Mouse (Mus musculus) gastrocnemius, adult 2 months (tissue): ENCODE results near the gene Gpr37l1. TPM values are rescaled to one million over a fixed set of nuclear protein-coding genes. Genes with fewer than 3 reads are reported as not detected.
"Not testable (repeated sequence)": the region's sequence is repeated elsewhere in the genome, so short reads cannot be mapped to it uniquely, and the experiment has no call there.

Experiments used
- DNase-seq: peaks from one replicate; pipeline ENCODE4 v3.0.0; 2022
- H3K27ac ChIP-seq: fragments of 200-600 bp; 2 replicates; pipeline ENCODE4 v1.8.1; 2022; ENCODE audit warnings: mild to moderate bottlenecking
- H3K4me3 ChIP-seq: fragments of 200-600 bp; 2 replicates; pipeline ENCODE4 v1.8.1; 2022; ENCODE audit warnings: mild to moderate bottlenecking, moderate library complexity
- CTCF ChIP-seq: fragments of 200-600 bp; IDR thresholded peaks from 2 replicates; pipeline ENCODE4 v1.8.1; 2022; ENCODE audit warnings: antibody characterized with exemption, mild to moderate bottlenecking, moderate library complexity
- intact Hi-C: fragments of 180-260 bp; cut with DNase I; formaldehyde crosslinking; loops from one replicate; pipeline ENCODE4 v1.15.1; 2025
- total RNA-seq, 2 experiments: library from RNA; stranded (reverse); gene quantifications; 2 replicates each; pipeline ENCODE4 v1.2.3; 2021

The Gpr37l1 gene
- total RNA-seq, 2 experiments from 2014 or later, result 0.38 to 0.56 TPM

- Histone ChIP-seq H3K4me3 (peak overlapping the region; percentile 28), H3K27ac (no peak overlapping the region; the same call in 1 of the 2 replicates)
- peak; percentile 14 for DNase-seq
- TF ChIP-seq CTCF, result no peak
- intact Hi-C loops, result no loop called here
Observed at GRCm38 (mm10) chr1:135132893-135133369, 34.5 kb downstream of the Gpr37l1 start.

GRCm38 (mm10) chr1:135132473-135132872 is 35.0 kb downstream of the Gpr37l1 start, which contains the start of gene Ptpn7:
Gene Ptpn7 (plus strand): TSS chr1:135132700.
- intact Hi-C loops, result no loop called here
- H3K27ac ChIP-seq, result peak within 1 kb of the TSS; percentile 51; the same call in 1 of the 2 replicates
- peak within 1 kb of the TSS; percentile 28 for H3K4me3 ChIP-seq
- peak; percentile 74 for DNase-seq
- TF ChIP-seq CTCF, result peak; percentile 64

- DNase-seq, result peak; percentile 14
- no peak for TF ChIP-seq CTCF
- Histone ChIP-seq H3K27ac (peak overlapping the region; percentile 51; the same call in 1 of the 2 replicates), H3K4me3 (no peak overlapping the region)
- intact Hi-C loops, result no loop called here
Observed at GRCm38 (mm10) chr1:135131560-135131959, 35.9 kb downstream of the Gpr37l1 start.

- peak; percentile 38 for DNase-seq
- Histone ChIP-seq H3K27ac (peak overlapping the region; percentile 51; the same call in 1 of the 2 replicates), H3K4me3 (no peak overlapping the region)
- intact Hi-C loops, result no loop called here
- TF ChIP-seq CTCF, result no peak
Observed at GRCm38 (mm10) chr1:135131034-135131433, 36.4 kb downstream of the Gpr37l1 start.

GRCm38 (mm10) chr1:135130376-135131018 is 37.0 kb downstream of the Gpr37l1 start:
- H3K27ac ChIP-seq, result no peak overlapping the region
- intact Hi-C loops, result no loop called here
- H3K4me3 ChIP-seq, result no peak overlapping the region
- DNase-seq, result peak; percentile 26
- no peak for TF ChIP-seq CTCF

GRCm38 (mm10) chr1:135129543-135130183 is 37.8 kb downstream of the Gpr37l1 start:
- DNase-seq, result no peak
- Histone ChIP-seq H3K4me3 (no peak overlapping the region), H3K27ac (no peak overlapping the region)
- TF ChIP-seq CTCF, result no peak
- intact Hi-C loops, result no loop called here

GRCm38 (mm10) chr1:135128986-135129385 is 38.5 kb downstream of the Gpr37l1 start:
- no peak for TF ChIP-seq CTCF
- H3K4me3 ChIP-seq, result no peak overlapping the region
- H3K27ac ChIP-seq, result no peak overlapping the region
- intact Hi-C loops, result no loop called here
- no peak for DNase-seq

- DNase-seq, result no peak
- TF ChIP-seq CTCF, result no peak
- intact Hi-C loops, result no loop called here
- H3K4me3 ChIP-seq, result no peak overlapping the region
- no peak overlapping the region for H3K27ac ChIP-seq
Observed at GRCm38 (mm10) chr1:135128011-135128441, 39.5 kb downstream of the Gpr37l1 start.

- H3K27ac ChIP-seq, result no peak overlapping the region
Observed at GRCm38 (mm10) chr1:135126443-135127027, 40.9 kb downstream of the Gpr37l1 start.

GRCm38 (mm10) chr1:135125990-135126389 is 41.5 kb downstream of the Gpr37l1 start:
- Histone ChIP-seq H3K4me3 (no peak overlapping the region), H3K27ac (no peak overlapping the region)
- no peak for TF ChIP-seq CTCF
- intact Hi-C loops, result no loop called here
- no peak for DNase-seq

More at GRCm38 (mm10) chr1:135126443-135127027, 40.9 kb downstream of the Gpr37l1 start:
- no peak overlapping the region for H3K4me3 ChIP-seq
- no peak for DNase-seq
- intact Hi-C loops, result no loop called here
- TF ChIP-seq CTCF, result no peak

GRCm38 (mm10) chr1:135124573-135125363 is 42.7 kb downstream of the Gpr37l1 start:
- DNase-seq, result no peak
- no peak for TF ChIP-seq CTCF
- no peak overlapping the region for H3K27ac ChIP-seq
- H3K4me3 ChIP-seq, result no peak overlapping the region
- intact Hi-C loops, result no loop called here

- H3K4me3 ChIP-seq, result no peak overlapping the region
- H3K27ac ChIP-seq, result no peak overlapping the region
- peak; percentile 45 for DNase-seq
- intact Hi-C loops, result loop anchor here (1.0 kb wide), 1 partner anchor 24 kb away; no protein-coding TSS in a partner anchor
- peak; percentile 92; the same call in 1 of the 2 replicates for TF ChIP-seq CTCF
Observed at GRCm38 (mm10) chr1:135112661-135113060, 54.8 kb downstream of the Gpr37l1 start.

- DNase-seq, H3K4me3 ChIP-seq, intact Hi-C loops, H3K27ac ChIP-seq: not testable (repeated sequence)
Observed at GRCm38 (mm10) chr1:135111271-135111670, 56.2 kb downstream of the Gpr37l1 start.
